Mouse (Mus musculus): ENCODE data around the gene Sptb. TPM values are rescaled to one million over a fixed set of nuclear protein-coding genes. Genes with fewer than 3 reads are reported as not detected.

Sptb gene
- total and polyA plus RNA-seq, 3 experiments = 17.9 to 85.1 (median 35.4) TPM

- H3K27me3 ChIP-seq (ENCODE audit: control insufficient read depth in 1 of 2, insufficient read depth in 2 of 2, low read length in 2 of 2) = no peaks in the 10 kb centered on the region
- TF ChIP-seq USF2 (IDR thresholded peaks at IDR 0.05; ENCODE audit: borderline replicate concordance in 1 of 2, insufficient read depth in 1 of 2, low read depth in 1 of 2, low read length in 2 of 2) (no peak), GATA1 (IDR thresholded peaks at IDR 0.05; ENCODE audit: low read depth, low read length) (no peak), CHD1 (IDR thresholded peaks at IDR 0.05; ENCODE audit: low read depth, low read length) (no peak), TBP (IDR thresholded peaks at IDR 0.05; ENCODE audit: low read depth, low read length) (no peak), ZNF384 (IDR thresholded peaks at IDR 0.05; ENCODE audit: low read depth, low read length) (no peak), NELFE (IDR thresholded peaks at IDR 0.05; ENCODE audit: low read depth, low read length) (no peak), MAX (IDR thresholded peaks at IDR 0.05; ENCODE audit: low read length) (no peak), TAL1 (IDR thresholded peaks at IDR 0.05; ENCODE audit: low read length) (no peak), ZMIZ1 (IDR thresholded peaks at IDR 0.05; ENCODE audit: low read depth, low read length) (no peak), USF1 (IDR thresholded peaks at IDR 0.05; ENCODE audit: low read depth, low read length) (no peak), MXI1 (IDR thresholded peaks at IDR 0.05; ENCODE audit: low read depth, low read length) (no peak), SMC3 (IDR thresholded peaks at IDR 0.05; ENCODE audit: low read depth, low read length) (no peak), CTCF (IDR thresholded peaks at IDR 0.05 in 2 of 3, conservative IDR thresholded peaks at IDR 0.05 in 1 of 3; ENCODE audit: control insufficient read depth in 1 of 3, insufficient read depth in 1 of 3, low read depth in 2 of 3, low read length in 3 of 3, poor library complexity in 1 of 3, severe bottlenecking in 1 of 3) (no peak), KAT2A (conservative IDR thresholded peaks at IDR 0.05; ENCODE audit: low read depth, low read length) (no peak), BHLHE40 (IDR thresholded peaks at IDR 0.05; ENCODE audit: borderline replicate concordance, low read depth, low read length) (no peak), MEF2A (IDR thresholded peaks at IDR 0.05; ENCODE audit: extremely low read depth, insufficient replicate concordance, low read depth, low read length, poor library complexity, severe bottlenecking) (no peak), MAZ (IDR thresholded peaks at IDR 0.05; ENCODE audit: low read depth, low read length) (no peak), CHD2 (IDR thresholded peaks at IDR 0.05; ENCODE audit: low read length) (no peak)
- no peak for DNase-seq (ENCODE audit: low read depth, low spot score)
- H3K79me2 ChIP-seq (ENCODE audit: control insufficient read depth, insufficient read depth, low read length, poor library complexity) = no peaks in the 10 kb centered on the region
- no peaks in the 10 kb centered on the region for H3K4me1 ChIP-seq (ENCODE audit: control insufficient read depth in 1 of 2, insufficient read depth in 2 of 2, low read length in 2 of 2)
- H3K9ac ChIP-seq (ENCODE audit: control insufficient read depth, low read depth, low read length, poor library complexity, severe bottlenecking) = no peak overlapping the region
- no peaks in the 10 kb centered on the region for H3K36me3 ChIP-seq (ENCODE audit: control insufficient read depth in 1 of 2, insufficient read depth in 2 of 2, low read length in 2 of 2)
- no peaks in the 10 kb centered on the region for H3K9me3 ChIP-seq (replicated peaks; ENCODE audit: insufficient read depth, low read length)
- H3K4me3 ChIP-seq (ENCODE audit: control insufficient read depth in 1 of 2, insufficient read depth in 1 of 2, low read depth in 2 of 2, low read length in 2 of 2) = no peak overlapping the region
- H3K27ac ChIP-seq (ENCODE audit: control insufficient read depth, low read depth, low read length) = no peak overlapping the region
Measured at GRCm38 (mm10) chr12:76618175-76618574, 92.2 kb downstream of the Sptb start.

- no peaks in the 10 kb centered on the region for H3K27me3 ChIP-seq (ENCODE audit: control insufficient read depth in 1 of 2, insufficient read depth in 2 of 2, low read length in 2 of 2)
- no peak overlapping the region for H3K9ac ChIP-seq (ENCODE audit: control insufficient read depth, low read depth, low read length, poor library complexity, severe bottlenecking)
- no peak for DNase-seq (ENCODE audit: low read depth, low spot score)
- TF ChIP-seq TAL1 (IDR thresholded peaks at IDR 0.05; ENCODE audit: low read length) = no peak
- TF ChIP-seq SIN3A (IDR thresholded peaks at IDR 0.05; ENCODE audit: low read length) = no peak
- no peak for TF ChIP-seq ELF1 (IDR thresholded peaks at IDR 0.05; ENCODE audit: low read depth, low read length)
- no peak for TF ChIP-seq HCFC1 (IDR thresholded peaks at IDR 0.05; ENCODE audit: low read depth, low read length)
- no peak for TF ChIP-seq ZNF384 (IDR thresholded peaks at IDR 0.05; ENCODE audit: low read depth, low read length)
- H3K79me2 ChIP-seq (ENCODE audit: control insufficient read depth, insufficient read depth, low read length, poor library complexity) = no peaks in the 10 kb centered on the region
- no peaks in the 10 kb centered on the region for H3K4me1 ChIP-seq (ENCODE audit: control insufficient read depth in 1 of 2, insufficient read depth in 2 of 2, low read length in 2 of 2)
- no peaks in the 10 kb centered on the region for H3K36me3 ChIP-seq (ENCODE audit: control insufficient read depth in 1 of 2, insufficient read depth in 2 of 2, low read length in 2 of 2)
- H3K4me3 ChIP-seq (ENCODE audit: control insufficient read depth in 1 of 2, insufficient read depth in 1 of 2, low read depth in 2 of 2, low read length in 2 of 2) = no peak overlapping the region
- no peaks in the 10 kb centered on the region for H3K9me3 ChIP-seq (replicated peaks; ENCODE audit: insufficient read depth, low read length)
- no peak overlapping the region for H3K27ac ChIP-seq (ENCODE audit: control insufficient read depth, low read depth, low read length)
Measured at GRCm38 (mm10) chr12:76615580-76615937, 94.8 kb downstream of the Sptb start.

All from MEL (cell line).